Mouse (Mus musculus): ENCODE results near the gene Entpd2. TPM values are rescaled to one million over a fixed set of nuclear protein-coding genes. Genes with fewer than 3 reads are reported as not detected.

Gene Entpd2
- polyA plus RNA-seq, 1 experiment from 2014 or later = 0.13 TPM

DNA sequence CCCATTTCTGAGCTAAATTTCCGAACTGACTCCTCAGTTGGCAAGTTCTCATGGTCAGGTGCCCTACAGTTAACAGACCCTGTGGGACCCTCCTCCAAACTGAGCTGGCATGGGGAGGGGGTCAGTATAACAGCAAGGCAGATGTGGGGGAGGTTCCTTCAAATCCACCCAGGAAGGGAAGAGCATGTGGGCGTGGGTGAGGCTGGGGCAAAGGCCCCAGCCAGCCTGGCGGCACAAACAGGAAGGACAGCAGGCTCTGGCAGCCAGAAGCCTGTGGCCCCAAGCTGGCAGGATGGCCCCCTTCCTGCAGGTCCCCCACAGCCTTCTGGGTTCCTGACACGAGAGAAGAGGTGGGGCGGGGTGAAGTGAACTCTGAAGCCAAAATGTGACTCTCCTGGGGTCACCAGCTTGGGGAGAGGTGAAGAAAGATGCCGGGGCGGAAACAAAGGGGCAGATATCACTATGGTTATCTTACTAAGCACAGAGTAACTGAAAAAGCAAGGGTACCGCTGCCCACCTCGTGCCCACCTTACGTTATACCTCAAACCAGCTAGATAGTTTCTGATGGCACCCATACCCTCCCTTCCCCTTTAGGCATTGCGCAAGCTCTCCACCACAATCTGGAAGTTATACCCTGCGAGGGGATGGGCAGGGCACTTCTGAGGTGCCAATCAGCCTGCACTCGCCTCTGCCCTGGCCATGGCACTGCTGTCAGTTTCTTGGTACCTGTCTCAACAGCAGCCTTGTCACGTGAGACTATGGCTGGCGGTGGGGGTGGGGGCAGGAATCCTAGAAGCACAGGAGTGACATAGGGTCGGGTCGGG, 27.1 kb downstream of the Entpd2 start, which contains the start of gene Fut7:
Gene Fut7, plus strand, starts transcription at position 681 of the 824 bp plus-strand sequence.
- H3K36me3 ChIP-seq = no peaks in the 10 kb centered on the region
- peaks cover 20% of the 10 kb centered on the region for H3K4me1 ChIP-seq
- no peak within 1 kb of the TSS for H3K27ac ChIP-seq
- H3K4me3 ChIP-seq = no peak within 1 kb of the TSS
- H3K27me3 ChIP-seq (replicated peaks) = peaks cover 50% of the 10 kb centered on the region
- no peaks in the 10 kb centered on the region for H3K9me3 ChIP-seq (replicated peaks)
- no peak within 1 kb of the TSS for H3K4me2 ChIP-seq
- no peak for ATAC-seq
- WGBS (ENCODE audit: insufficient replicate concordance) = 39% methylated on average over 17 of the region's 17 CpGs
- H3K9ac ChIP-seq = no peak within 1 kb of the TSS

- H3K4me2 ChIP-seq = no peak overlapping the region
- no peaks in the 10 kb centered on the region for H3K9me3 ChIP-seq (replicated peaks)
- H3K4me1 ChIP-seq = peaks cover 27% of the 10 kb centered on the region
- no peak overlapping the region for H3K27ac ChIP-seq
- H3K9ac ChIP-seq = no peak overlapping the region
- no peak for ATAC-seq
- no peaks in the 10 kb centered on the region for H3K36me3 ChIP-seq
- H3K27me3 ChIP-seq (replicated peaks) = peaks cover 46% of the 10 kb centered on the region
- 45% methylated on average over 1 of the region's 1 CpGs for WGBS (ENCODE audit: insufficient replicate concordance)
- no peak overlapping the region for H3K4me3 ChIP-seq
Observed at GRCm38 (mm10) chr2:25423626-25424025, 28.0 kb downstream of the Entpd2 start.

DNA sequence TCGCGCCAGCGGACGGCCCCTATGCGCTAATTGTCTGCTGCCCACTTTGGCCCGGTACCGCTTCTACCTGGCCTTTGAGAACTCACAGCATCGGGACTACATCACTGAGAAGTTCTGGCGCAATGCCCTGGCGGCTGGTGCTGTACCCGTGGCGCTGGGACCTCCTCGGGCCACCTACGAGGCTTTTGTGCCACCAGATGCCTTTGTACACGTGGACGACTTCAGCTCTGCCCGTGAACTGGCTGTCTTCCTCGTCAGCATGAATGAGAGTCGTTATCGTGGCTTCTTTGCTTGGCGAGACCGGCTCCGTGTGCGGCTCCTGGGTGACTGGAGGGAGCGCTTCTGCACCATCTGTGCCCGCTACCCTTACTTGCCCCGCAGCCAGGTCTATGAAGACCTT, 29.8 kb downstream of the Entpd2 start:
- WGBS (ENCODE audit: insufficient replicate concordance) = 57% methylated on average over 27 of the region's 27 CpGs
- peaks cover 38% of the 10 kb centered on the region for H3K4me1 ChIP-seq
- no peak overlapping the region for H3K4me3 ChIP-seq
- H3K9me3 ChIP-seq (replicated peaks) = no peaks in the 10 kb centered on the region
- H3K9ac ChIP-seq = no peak overlapping the region
- H3K36me3 ChIP-seq = no peaks in the 10 kb centered on the region
- peaks cover 61% of the 10 kb centered on the region for H3K27me3 ChIP-seq (replicated peaks)
- no peak overlapping the region for H3K4me2 ChIP-seq
- no peak overlapping the region for H3K27ac ChIP-seq
- no peak for ATAC-seq

- Histone ChIP-seq H3K9me3 (replicated peaks) (no peaks in the 10 kb centered on the region), H3K27ac (no peak overlapping the region), H3K4me1 (peaks cover 44% of the 10 kb centered on the region), H3K36me3 (no peaks in the 10 kb centered on the region), H3K4me2 (no peak overlapping the region), H3K4me3 (no peak overlapping the region), H3K27me3 (replicated peaks) (peaks cover 65% of the 10 kb centered on the region), H3K9ac (no peak overlapping the region)
- WGBS (ENCODE audit: insufficient replicate concordance) = 9% methylated on average over 5 of the region's 5 CpGs
- no peak for ATAC-seq
Observed at GRCm38 (mm10) chr2:25426721-25427191, 31.1 kb downstream of the Entpd2 start.

DNA sequence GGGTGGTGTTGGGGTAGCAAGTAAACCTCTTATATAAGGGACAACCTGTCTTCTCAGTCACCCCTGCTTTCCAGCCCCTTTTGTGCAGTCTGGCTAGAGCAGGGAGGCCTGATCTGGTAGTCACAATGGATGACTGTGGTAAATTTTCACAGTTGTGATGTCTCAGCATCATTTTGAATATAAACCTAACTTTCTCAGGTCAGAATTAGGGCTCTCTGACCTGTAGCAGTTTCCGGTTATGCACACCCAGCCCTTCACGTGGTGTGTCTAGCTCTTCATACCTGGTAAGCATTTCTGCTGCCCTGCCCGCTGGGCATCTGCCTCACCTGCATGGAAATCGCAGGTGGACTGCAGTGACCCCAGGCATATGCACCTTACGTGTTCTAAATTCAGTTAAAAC, 31.6 kb downstream of the Entpd2 start:
- WGBS (ENCODE audit: insufficient replicate concordance) = 75% methylated on average over 5 of the region's 5 CpGs
- no peaks in the 10 kb centered on the region for H3K9me3 ChIP-seq (replicated peaks)
- no peak overlapping the region for H3K4me2 ChIP-seq
- no peak overlapping the region for H3K4me3 ChIP-seq
- peaks cover 65% of the 10 kb centered on the region for H3K27me3 ChIP-seq (replicated peaks)
- no peak overlapping the region for H3K9ac ChIP-seq
- peaks cover 49% of the 10 kb centered on the region for H3K4me1 ChIP-seq
- H3K36me3 ChIP-seq = no peaks in the 10 kb centered on the region
- no peak overlapping the region for H3K27ac ChIP-seq
- ATAC-seq = no peak

DNA sequence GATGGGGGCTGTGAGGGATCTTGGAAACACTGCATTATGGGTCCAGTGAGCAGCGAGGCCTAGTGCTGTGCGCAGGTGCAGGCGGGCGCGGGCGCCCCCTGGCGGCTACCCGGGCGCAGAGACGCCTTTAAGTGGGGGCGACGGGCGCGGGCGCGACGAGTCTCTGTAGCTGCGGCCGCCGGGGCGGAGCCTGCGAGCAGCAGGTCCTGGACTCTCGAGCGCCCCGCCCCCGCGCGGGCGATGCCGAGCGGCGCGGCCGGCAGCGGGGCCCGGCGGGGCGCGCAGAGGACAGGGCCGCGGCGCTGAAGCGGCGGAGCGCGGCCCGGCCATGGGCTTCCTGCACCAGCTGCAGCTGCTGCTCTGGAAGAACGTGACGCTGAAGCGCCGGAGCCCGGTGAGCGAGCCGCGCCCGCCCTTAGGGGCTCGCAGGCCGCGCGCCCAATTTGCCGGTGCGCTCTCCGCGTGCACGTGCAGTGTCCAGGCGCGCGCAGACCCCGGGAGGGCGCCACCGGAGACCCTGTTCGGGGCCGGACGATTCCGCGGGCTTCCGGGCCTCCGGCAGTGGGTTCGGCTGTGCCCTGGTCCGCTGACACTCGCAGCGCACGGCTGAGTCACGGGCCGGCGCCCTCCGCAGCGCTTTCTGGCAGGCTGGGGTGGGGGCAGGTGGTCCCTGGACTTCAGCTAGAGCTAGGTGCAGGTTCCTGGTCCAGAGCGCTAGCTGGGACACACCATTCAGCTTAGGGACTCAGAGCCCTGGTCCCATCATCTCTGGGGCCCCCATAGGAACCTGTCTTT, 33.0 kb downstream of the Entpd2 start, which contains the start of gene Abca2:
Gene Abca2, plus strand, starts transcription at position 262 of the 795 bp plus-strand sequence.
- peak within 1 kb of the TSS; percentile 99 for H3K4me2 ChIP-seq
- no peak within 1 kb of the TSS for H3K27ac ChIP-seq
- peaks cover 59% of the 10 kb centered on the region for H3K27me3 ChIP-seq (replicated peaks)
- H3K36me3 ChIP-seq = no peaks in the 10 kb centered on the region
- no peaks in the 10 kb centered on the region for H3K9me3 ChIP-seq (replicated peaks)
- peak; percentile 83 for ATAC-seq
- H3K4me3 ChIP-seq = peak within 1 kb of the TSS; percentile 69
- peaks cover 43% of the 10 kb centered on the region for H3K4me1 ChIP-seq
- H3K9ac ChIP-seq = peak within 1 kb of the TSS; percentile 75
- under 1% methylated on average over 89 of the region's 89 CpGs for WGBS (ENCODE audit: insufficient replicate concordance)

GRCm38 (mm10) chr2:25429435-25430180, 33.9 kb downstream of the Entpd2 start:
- H3K36me3 ChIP-seq = no peaks in the 10 kb centered on the region
- H3K27me3 ChIP-seq (replicated peaks) = peaks cover 52% of the 10 kb centered on the region
- H3K4me3 ChIP-seq = peak overlapping the region; percentile 69
- ATAC-seq = no peak
- 67% methylated on average over 5 of the region's 5 CpGs for WGBS (ENCODE audit: insufficient replicate concordance)
- H3K9ac ChIP-seq = peak overlapping the region; percentile 75; the same call in 1 of the 2 replicates
- H3K4me1 ChIP-seq = peaks cover 39% of the 10 kb centered on the region
- peak overlapping the region; percentile 99 for H3K4me2 ChIP-seq
- H3K27ac ChIP-seq = no peak overlapping the region
- H3K9me3 ChIP-seq (replicated peaks) = no peaks in the 10 kb centered on the region

DNA sequence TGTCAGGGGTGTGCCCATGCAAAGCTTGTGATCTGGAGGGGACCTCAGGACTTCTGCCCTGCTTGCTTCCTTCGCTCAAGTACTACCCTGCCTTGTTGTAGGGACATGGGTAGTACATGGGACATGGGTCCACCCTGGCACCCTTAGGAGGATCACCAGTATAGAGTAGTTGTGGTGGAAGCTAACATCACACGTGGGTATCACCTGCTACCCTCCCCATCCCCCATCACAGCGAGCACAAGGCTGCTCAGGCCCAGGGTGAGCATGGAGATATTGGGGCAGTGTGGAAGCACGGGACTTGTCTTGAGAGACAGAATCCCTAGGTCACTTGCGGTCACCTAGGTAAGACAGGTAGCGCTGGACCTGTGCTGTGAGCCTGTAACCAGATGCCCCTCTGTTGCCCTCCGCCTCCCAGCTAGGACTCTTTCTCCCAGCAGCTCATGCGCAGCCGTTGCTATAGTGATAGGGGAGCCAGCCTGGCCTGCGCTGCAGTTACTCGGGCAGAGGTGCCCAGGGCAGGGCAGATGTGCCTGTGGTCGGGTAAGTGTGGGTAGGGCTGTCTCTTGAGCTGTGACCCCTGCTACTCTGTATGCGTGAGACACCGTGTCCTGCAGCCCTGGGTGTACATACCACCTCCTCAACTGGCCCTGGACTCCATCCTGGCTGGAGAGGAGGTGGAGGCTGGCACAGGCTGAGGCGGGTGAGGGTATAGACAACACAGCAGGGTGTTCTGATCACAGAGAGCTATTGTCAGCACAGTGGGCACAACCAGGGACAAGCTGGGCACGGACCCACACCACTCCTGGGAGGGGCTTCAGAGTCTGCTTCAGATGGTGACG, 34.9 kb downstream of the Entpd2 start:
- H3K4me3 ChIP-seq = no peak overlapping the region
- 71% methylated on average over 17 of the region's 17 CpGs for WGBS (ENCODE audit: insufficient replicate concordance)
- H3K4me1 ChIP-seq = peaks cover 39% of the 10 kb centered on the region
- peaks cover 45% of the 10 kb centered on the region for H3K27me3 ChIP-seq (replicated peaks)
- H3K9ac ChIP-seq = no peak overlapping the region
- ATAC-seq = no peak
- no peak overlapping the region for H3K27ac ChIP-seq
- H3K36me3 ChIP-seq = no peaks in the 10 kb centered on the region
- no peaks in the 10 kb centered on the region for H3K9me3 ChIP-seq (replicated peaks)
- H3K4me2 ChIP-seq = no peak overlapping the region

DNA sequence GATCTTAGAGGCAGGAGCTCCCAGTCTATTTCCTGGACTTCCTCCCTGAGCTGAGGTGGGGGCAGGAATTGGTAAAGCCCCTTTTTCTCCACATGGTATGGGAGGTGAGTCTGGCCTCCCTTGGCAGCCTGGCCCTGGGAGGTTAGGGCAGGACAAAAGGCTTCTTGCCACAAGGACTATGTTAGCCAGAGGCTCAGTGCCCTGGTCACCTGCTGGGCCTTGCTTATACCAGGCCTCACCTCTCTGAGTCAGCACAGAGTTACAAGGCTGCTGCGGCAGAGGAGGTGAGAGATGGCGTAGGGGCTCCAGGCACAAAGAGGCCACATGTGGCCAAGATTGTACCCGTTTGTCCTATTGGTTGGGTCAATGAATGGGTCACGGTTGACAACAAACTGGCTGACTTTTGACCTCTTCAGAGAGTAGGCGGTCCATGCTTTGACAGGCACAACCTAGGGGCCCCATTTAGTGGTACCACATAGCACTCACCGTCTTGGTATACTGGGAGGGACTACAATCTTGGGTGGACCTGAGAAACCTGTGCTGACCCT, 35.7 kb downstream of the Entpd2 start:
- no peak overlapping the region for H3K4me2 ChIP-seq
- peaks cover 38% of the 10 kb centered on the region for H3K27me3 ChIP-seq (replicated peaks)
- no peak overlapping the region for H3K4me3 ChIP-seq

DNA sequence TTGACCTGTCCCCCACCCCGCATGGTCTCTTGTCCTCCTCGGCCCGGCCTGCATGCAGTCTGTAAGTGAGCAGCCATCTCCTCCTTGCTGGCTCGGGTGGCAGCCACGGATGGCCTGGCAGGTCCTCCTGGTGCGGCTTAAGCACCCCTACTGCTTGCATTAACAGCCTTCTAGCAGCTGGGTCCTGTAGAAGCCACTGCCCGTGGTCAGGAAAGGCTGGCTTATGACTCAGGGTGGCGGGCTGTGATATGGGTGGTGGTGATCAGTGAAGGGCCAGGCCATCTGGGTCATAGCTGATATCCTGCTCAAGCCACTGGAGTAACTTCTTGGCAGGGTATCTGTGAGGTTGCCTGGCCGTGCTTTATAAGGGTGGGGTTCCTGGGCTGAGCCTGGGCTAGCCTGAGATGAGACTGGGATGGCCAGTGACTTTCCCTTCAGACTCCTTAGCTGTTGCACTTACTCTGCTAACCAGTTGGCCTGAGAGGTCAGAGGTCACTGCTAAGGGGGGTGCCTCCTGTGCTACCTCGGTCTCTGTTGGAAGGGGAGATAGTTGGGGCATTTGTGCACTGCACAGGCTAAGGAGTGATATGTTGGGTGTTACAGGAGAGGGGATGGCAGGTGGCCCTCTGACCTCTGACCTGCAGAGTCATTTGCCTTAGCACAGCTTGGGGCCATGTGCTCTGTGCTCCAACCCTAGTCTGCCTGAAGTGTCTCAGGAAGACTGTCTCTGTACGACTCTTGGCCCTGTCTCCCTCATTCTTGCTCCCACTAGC, 36.8 kb downstream of the Entpd2 start:
- 45% methylated on average over 11 of the region's 11 CpGs for WGBS (ENCODE audit: insufficient replicate concordance)
- Histone ChIP-seq H3K27me3 (replicated peaks) (peaks cover 34% of the 10 kb centered on the region), H3K36me3 (peaks cover 5% of the 10 kb centered on the region; the same call in 1 of the 2 replicates)

More for the DNA sequence above, 35.7 kb downstream of the Entpd2 start:
- no peak for ATAC-seq
- WGBS (ENCODE audit: insufficient replicate concordance) = 73% methylated on average over 6 of the region's 6 CpGs
- Histone ChIP-seq H3K9ac (no peak overlapping the region), H3K9me3 (replicated peaks) (no peaks in the 10 kb centered on the region), H3K4me1 (peaks cover 39% of the 10 kb centered on the region), H3K27ac (no peak overlapping the region), H3K36me3 (0 out of 2 replicates have a peak, but pooled peaks cover 2% of the 10 kb centered on the region)

More for the DNA sequence above, 36.8 kb downstream of the Entpd2 start:
- Histone ChIP-seq H3K9me3 (replicated peaks) (no peaks in the 10 kb centered on the region), H3K4me1 (peaks cover 35% of the 10 kb centered on the region), H3K4me2 (no peak overlapping the region), H3K27ac (no peak overlapping the region), H3K9ac (no peak overlapping the region), H3K4me3 (no peak overlapping the region)
- ATAC-seq = no peak

Data from liver, embryonic 12.5 days (tissue).